Mouse (Mus musculus) adrenal gland, postnatal 10 days (tissue): ENCODE results near the gene Gm45785. TPM values are rescaled to one million over a fixed set of nuclear protein-coding genes. Genes with fewer than 3 reads are reported as not detected.
"Not testable (repeated sequence)": the region's sequence is repeated elsewhere in the genome, so short reads cannot be mapped to it uniquely, and the experiment has no call there.

Experiments used
- DNase-seq: peaks from one replicate; pipeline ENCODE4 v3.0.0; 2021; ENCODE audit warnings: mixed read lengths
- long read RNA-seq, 2 experiments: library from polyadenylated mRNA; stranded (forward); transcript quantifications; one replicate each; pipeline ENCODE4 v2.0.0; 2021
- total RNA-seq, 2 experiments: library from RNA; stranded (reverse); gene quantifications; 2 replicates each; pipeline ENCODE4 v1.2.3; 2021

Gm45785 gene
- under 1 TPM in 1 of 2 experiments, not detected in 1; 0.39 TPM for total RNA-seq
- long read RNA-seq, experiment 1, result 0 reads
- long read RNA-seq, experiment 2, partial matches to known transcripts, result 0 of 2 reads
- long read RNA-seq, experiment 2, other reads (novel, unspliced or antisense), result 2 of 2 reads

GRCm38 (mm10) chr7:140855860-140856784, at the start of gene Gm45785:
Gene Gm45785 (minus strand): TSS chr7:140856331.
- DNase-seq, result peak; percentile 88

DNA sequence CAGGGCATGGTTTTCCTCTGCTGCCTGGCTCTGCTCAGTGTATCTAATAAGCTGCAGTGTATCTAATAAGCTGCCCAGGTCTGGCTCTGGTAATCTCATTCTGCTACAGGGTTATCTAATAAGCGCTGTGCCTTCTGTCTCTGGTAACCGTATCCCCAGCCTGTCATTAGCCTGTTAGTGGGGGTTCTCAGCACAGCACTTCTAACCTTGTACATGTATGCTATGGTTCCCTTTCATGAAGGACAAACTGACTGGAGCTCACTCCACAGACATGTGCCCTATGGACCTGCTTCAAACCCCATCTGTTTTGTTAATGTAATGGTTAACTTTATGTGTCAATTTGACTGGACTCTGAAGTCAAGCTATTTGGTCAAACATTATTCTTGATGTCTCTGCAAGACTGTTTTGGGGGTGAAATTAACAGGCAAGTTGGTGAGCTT, 49.5 kb upstream of the Gm45785 start:
- DNase-seq, result no peak

- DNase-seq, result peak; percentile 90
Measured at GRCm38 (mm10) chr7:140903212-140903611, 47.1 kb upstream of the Gm45785 start.

DNA sequence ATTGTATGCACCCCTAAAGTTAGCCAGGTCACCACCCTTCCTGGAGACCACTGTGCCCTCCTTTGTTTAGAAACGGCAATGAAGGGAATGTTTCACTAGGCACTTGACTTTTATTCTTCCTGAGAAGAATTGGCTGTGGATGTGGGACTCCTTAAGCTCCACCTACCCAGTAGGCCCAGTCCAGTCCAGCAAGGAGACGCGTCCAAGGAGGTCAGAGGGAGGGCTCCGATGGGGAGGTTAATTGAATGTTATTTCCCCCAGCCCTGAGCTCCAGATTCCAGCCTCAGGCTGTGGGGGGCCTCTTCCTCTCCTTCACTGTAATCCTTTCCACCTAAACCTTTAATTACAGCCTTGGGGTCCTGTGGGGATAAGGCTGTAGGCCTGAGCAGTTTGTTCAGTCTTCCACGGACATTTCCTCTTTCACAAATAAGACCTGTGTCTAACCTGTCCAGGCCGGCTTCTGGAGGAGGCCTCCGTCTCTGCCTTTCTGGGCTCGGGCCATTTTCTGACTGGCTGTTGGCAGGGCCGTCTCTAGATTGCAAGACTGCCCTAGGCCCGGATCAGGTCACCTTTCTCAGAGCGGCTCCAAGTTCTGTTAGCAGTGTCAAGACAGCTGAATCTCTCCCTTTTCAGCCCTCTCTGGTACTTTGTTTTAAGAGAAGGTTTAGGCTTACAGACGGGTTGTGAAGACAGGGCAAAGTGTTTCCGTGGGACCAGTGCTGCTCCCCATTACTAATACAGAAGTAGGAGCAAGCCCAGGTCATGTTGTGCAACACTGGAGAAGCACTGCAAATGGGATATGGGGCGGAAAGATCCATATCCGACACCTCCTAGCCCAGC, 46.1 kb upstream of the Gm45785 start:
- DNase-seq, result peak; percentile 74

- peak; percentile 69 for DNase-seq
Measured at GRCm38 (mm10) chr7:140900220-140900619, 44.1 kb upstream of the Gm45785 start, which contains the start of gene Cox8b. Gene Cox8b (minus strand): TSS chr7:140900446.

DNA sequence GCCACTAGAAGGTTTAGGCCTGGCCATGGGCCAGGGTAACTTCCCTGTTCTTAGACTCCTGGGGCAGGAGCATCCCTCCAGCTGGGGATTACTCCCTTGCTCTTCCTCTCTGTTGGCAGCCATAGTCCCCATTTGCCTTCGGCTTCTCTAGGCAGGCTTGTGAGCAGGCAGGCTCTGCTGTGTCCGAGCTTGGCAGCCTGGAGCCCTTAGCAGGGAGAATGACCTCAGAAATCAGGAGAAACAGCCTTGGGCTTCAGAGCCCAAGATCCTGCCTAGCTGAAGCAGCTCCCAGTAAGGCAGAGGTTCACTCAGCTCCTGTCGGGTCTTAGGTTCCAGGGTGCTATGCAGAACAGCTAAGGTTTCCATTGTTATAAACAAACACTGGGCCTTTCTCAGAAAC, 43.0 kb upstream of the Gm45785 start:
- DNase-seq, result peak; percentile 58

GRCm38 (mm10) chr7:140897863-140898262, 41.7 kb upstream of the Gm45785 start:
- DNase-seq, result no peak

GRCm38 (mm10) chr7:140894611-140895010, 38.5 kb upstream of the Gm45785 start:
- no peak for DNase-seq

GRCm38 (mm10) chr7:140894031-140894430, 37.9 kb upstream of the Gm45785 start:
- no peak for DNase-seq

DNA sequence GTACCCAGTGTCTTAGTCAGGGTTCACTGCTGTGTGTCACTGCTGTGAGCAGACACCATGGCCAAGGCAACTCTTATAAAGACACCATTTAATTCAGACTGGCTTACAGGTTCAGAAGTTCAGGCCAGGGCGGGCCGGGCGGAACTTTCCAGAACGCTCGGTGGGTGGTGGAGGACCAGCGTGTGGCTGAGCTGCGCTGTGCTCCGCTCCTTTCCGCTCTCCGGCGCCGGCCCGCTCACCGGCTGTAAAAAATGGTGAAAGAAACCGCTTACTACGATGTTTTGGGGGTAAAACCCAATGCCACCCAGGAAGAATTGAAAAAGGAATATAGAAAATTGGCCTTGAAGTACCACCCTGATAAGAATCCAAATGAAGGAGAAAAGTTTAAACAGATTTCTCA, 34.5 kb upstream of the Gm45785 start:
- DNase-seq, result not testable (repeated sequence)

DNA sequence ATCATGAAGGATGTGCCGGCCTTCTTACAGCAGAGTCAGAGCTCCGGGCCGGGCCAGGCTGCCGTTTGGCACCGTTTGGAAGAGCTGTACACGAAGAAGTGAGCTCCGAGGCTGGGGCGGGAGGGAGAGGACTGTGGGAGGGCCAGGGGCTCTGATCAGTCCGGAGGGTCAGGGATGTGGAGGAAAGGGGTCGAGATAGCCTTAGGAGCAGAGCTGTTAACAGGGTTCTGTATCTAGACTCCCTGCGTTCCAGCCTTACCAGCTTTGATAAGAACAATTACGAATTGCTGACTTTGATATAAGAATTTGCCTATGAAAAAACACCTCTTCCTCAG, 26.3 kb upstream of the Gm45785 start:
- no peak for DNase-seq

DNA sequence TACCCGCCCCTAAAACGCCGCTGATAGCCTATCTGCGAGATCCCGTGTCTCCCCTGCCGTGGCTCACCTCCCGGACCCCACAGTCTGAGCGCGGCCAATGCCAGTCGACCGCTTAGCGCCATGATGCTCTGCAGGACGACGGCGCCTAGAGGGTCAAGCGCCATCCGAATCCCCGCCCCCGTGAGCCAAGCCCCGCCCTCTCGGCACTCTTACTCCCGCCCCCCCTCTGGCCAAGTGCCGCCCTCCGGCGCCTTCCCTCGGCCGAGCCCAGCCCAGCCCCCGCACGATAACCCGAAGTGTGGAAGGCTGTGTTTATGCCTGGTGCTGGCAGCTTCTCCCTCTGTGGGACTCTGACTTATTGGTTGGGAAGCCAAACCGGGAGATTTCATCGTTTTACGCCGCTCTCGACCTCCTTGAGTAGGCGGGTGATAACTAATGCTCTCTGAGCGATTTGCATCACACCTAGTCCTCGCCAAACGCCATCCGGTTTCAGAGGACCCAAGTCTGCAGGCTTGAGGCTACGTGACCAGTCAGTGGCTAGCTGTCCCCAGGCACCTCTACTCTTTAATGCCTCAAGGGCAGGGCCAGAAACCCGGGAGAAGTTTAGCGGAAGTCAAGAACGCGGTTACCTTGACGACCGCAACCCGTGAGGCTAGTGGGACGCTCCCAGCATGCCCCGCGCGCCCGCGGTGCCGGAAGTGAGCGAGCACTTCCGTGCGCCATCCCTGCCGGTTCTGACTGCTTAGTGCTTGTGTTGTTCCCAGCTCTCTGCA, 25.8 kb upstream of the Gm45785 start, which contains the start of the genes Psmd13 and Sirt3:
TSS of gene Psmd13 (plus strand) at position 273 of the 773 bp plus-strand sequence.
TSS of gene Sirt3 (minus strand) at position 614 of the 773 bp plus-strand sequence.
- DNase-seq, result peak; percentile 97

- DNase-seq, result no peak
Measured at GRCm38 (mm10) chr7:140880865-140881515, 24.9 kb upstream of the Gm45785 start.

DNA sequence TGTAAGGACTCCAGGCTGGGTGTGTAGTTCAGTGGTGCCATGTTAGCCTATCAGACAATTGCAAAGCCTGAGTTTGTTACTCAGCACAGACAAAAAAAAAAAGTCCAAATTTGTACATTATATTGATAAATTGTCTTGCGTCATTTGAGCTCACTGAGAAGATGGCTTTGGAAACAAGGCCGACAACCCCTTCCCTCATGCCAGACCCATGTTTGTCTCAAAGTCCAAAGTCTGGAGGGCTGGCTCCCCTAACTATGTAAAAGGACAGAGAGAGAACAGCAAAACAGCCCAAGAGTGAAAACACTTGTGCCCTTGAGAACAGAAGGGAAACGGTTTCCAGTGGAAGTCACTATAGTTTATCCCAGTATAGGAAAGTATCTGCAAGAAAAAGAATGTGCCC, 24.3 kb upstream of the Gm45785 start:
- DNase-seq, result no peak

DNA sequence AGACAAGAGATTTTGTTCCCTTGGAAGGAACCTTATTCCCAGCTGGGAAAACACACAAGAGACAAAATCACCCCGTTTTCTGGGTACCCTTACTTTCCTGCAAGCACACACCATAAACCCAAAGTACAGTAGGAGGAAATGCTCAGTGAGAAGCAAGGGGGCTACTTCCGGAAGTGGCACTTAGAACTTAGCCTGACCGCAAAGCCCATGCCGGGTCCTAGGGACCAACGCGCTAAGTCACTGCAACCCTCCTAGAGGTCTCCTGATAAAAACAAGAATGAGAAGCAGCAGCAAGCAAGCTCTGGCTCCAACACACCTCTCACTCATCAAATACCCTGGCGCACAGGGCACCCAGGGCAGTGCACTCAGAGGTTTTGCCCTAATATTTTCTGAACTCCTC, 23.2 kb upstream of the Gm45785 start:
- no peak for DNase-seq

GRCm38 (mm10) chr7:140877364-140877763, 21.2 kb upstream of the Gm45785 start:
- no peak for DNase-seq

GRCm38 (mm10) chr7:140874224-140874623, 18.1 kb upstream of the Gm45785 start:
- no peak for DNase-seq

- no peak for DNase-seq
Measured at GRCm38 (mm10) chr7:140864761-140865160, 8.6 kb upstream of the Gm45785 start.

- DNase-seq, result no peak
Measured at GRCm38 (mm10) chr7:140860728-140861127, 4.6 kb upstream of the Gm45785 start.

- DNase-seq, result no peak
Measured at GRCm38 (mm10) chr7:140859997-140860396, 3.9 kb upstream of the Gm45785 start.

DNA sequence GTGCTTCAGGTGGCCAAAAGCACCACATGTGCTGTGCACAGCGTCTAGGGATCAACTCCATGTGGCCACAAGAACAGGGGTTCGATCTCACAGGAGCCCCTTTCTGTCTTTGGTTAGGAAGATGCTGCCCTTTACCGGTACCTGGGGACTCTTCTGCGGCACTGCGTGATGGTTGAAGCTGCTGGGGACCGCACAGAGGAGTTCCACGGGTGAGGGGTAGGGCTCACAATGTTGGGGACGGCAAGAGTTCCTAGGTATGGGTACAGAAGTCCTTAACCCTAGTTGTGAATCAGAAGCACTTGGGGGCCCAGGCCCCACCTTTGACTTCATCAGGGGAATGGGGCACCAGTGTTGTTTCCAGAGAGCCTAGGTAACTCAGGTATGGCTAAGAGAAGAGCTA, 2.6 kb upstream of the Gm45785 start:
- no peak for DNase-seq
